Mouse (Mus musculus) kidney, adult 2 months (tissue): ENCODE data around the gene Srbd1.

Experiments
- CTCF ChIP-seq: fragments of 200-500 bp; conservative IDR thresholded peaks from 2 replicates; pipeline ENCODE4 v1.5.1; 2011; ENCODE audit warnings: low read depth, mild to moderate bottlenecking, control low read depth, low read length, moderate library complexity, mixed read lengths; ENCODE audit not compliant: insufficient read depth, insufficient read length
- POLR2A ChIP-seq: fragments of 200-500 bp; IDR thresholded peaks from one replicate; pipeline ENCODE4 v1.6.1; 2011; ENCODE audit warnings: low read depth, low read length, control low read depth

GRCm38 (mm10) chr17:85982271-85982670 lies 162.7 kb downstream of the Srbd1 start:
- TF ChIP-seq POLR2A (no peak), CTCF (no peak)
